23 mouse cellular contexts compared by ENCODE assay signal in the genomic region with DNA sequence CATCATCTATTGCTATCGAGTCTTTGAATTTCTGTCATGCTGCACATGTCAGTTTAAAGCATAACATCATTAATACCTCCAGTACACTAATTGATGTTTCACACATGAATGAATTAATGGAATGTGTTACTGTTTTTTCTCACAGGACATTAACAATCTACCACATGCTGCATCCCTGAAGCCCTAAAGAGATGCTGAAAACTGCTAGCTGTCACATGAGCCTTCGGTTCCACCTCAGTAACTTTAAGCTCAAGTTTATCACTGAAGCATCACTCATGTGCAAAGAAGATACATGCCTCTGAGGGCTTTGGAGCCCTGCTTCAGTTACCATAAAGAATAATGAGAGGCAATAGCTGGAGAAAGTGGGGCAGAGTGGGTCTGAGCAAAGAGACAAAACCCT.
A peak's percentile ranks its signal among the peaks of the same experiment; 100 is the strongest.
DNase-seq lines count a peak whose midpoint lies in the region; ATAC-seq and TF ChIP-seq lines count a peak whose summit lies in the region.
"Had no signal": no experiment of that assay in that cellular context is flagged by ENCODE, and none has a peak within 500 bp of the region (broad histone marks: within the 10 kb centered on the region; RNA-seq: fewer than 3 reads in every experiment).

No protein-coding gene starts in this region.

- no peaks in the 10 kb centered on the region for H3K27me3 ChIP-seq in forebrain, embryonic 11.5 days (ENCODE audit: control insufficient read depth, insufficient read depth, low read length)
- no peaks in the 10 kb centered on the region for H3K27me3 ChIP-seq in forebrain, embryonic 16.5 days (replicated peaks; ENCODE audit: control insufficient read depth, insufficient read depth, low read length)
- no peaks in the 10 kb centered on the region for H3K27me3 ChIP-seq in kidney, postnatal 0 days (ENCODE audit: insufficient read depth, low read length)
- no peaks in the 10 kb centered on the region for H3K27me3 ChIP-seq in hindbrain, postnatal 0 days (ENCODE audit: insufficient read depth, low read length)
- H3K27me3 ChIP-seq in heart, embryonic 12.5 days (replicated peaks), result no peaks in the 10 kb centered on the region
- H3K27me3 ChIP-seq: embryonic facial prominence, embryonic 13.5 days; heart, embryonic 15.5 days; liver, embryonic 13.5 days had no signal

- no peak overlapping the region for H3K4me2 ChIP-seq in forebrain, embryonic 11.5 days (ENCODE audit: low read depth, low read length, severe bottlenecking)
- no peak overlapping the region for H3K4me2 ChIP-seq in forebrain, embryonic 16.5 days (ENCODE audit: low read length)
- H3K4me2 ChIP-seq in kidney, postnatal 0 days (ENCODE audit: low read length), result no peak overlapping the region
- no peak overlapping the region for H3K4me2 ChIP-seq in hindbrain, postnatal 0 days (ENCODE audit: low read depth, low read length)
- no peak overlapping the region for H3K4me2 ChIP-seq in heart, embryonic 12.5 days
- H3K4me2 ChIP-seq: embryonic facial prominence, embryonic 13.5 days; heart, embryonic 15.5 days; liver, embryonic 13.5 days; lung, embryonic 14.5 days had no signal

- H3K36me3 ChIP-seq in forebrain, embryonic 11.5 days (ENCODE audit: control insufficient read depth, insufficient read depth, low read length), result no peaks in the 10 kb centered on the region
- no peaks in the 10 kb centered on the region for H3K36me3 ChIP-seq in forebrain, embryonic 16.5 days (ENCODE audit: control insufficient read depth, insufficient read depth)
- no peaks in the 10 kb centered on the region for H3K36me3 ChIP-seq in kidney, postnatal 0 days (ENCODE audit: insufficient read depth, low read length)
- no peaks in the 10 kb centered on the region for H3K36me3 ChIP-seq in hindbrain, postnatal 0 days (ENCODE audit: insufficient read depth, low read length)
- H3K36me3 ChIP-seq in heart, embryonic 12.5 days, result no peaks in the 10 kb centered on the region
- H3K36me3 ChIP-seq: embryonic facial prominence, embryonic 13.5 days; heart, embryonic 15.5 days; liver, embryonic 13.5 days had no signal

- H3K27ac ChIP-seq in forebrain, embryonic 11.5 days (ENCODE audit: low read depth, low read length), result no peak overlapping the region
- no peak overlapping the region for H3K27ac ChIP-seq in forebrain, embryonic 16.5 days (ENCODE audit: low read length)
- no peak overlapping the region for H3K27ac ChIP-seq in kidney, postnatal 0 days
- no peak overlapping the region for H3K27ac ChIP-seq in hindbrain, postnatal 0 days
- no peak overlapping the region for H3K27ac ChIP-seq in heart, embryonic 12.5 days (ENCODE audit: poor library complexity, severe bottlenecking)
- H3K27ac ChIP-seq: embryonic facial prominence, embryonic 13.5 days; gastrocnemius, adult 2 months; heart, embryonic 15.5 days; left cerebral cortex, adult 2 months; liver, embryonic 13.5 days had no signal

- ATAC-seq in forebrain, embryonic 11.5 days (replicated peaks; ENCODE audit: low FRiP score), result peak; percentile 34
- no peak for ATAC-seq in forebrain, embryonic 16.5 days
- ATAC-seq in kidney, postnatal 0 days (replicated peaks; ENCODE audit: low FRiP score, low read depth), result no peak; the same call in 1 of the 2 replicates
- ATAC-seq in hindbrain, postnatal 0 days, result 0 out of 2 replicates have a peak, but pooled peaks have one; percentile 10
- no peak for ATAC-seq in heart, embryonic 12.5 days (ENCODE audit: insufficient number of reproducible peaks, low FRiP score)

- H3K4me3 ChIP-seq in forebrain, embryonic 11.5 days (ENCODE audit: low read depth, low read length), result no peak overlapping the region
- no peak overlapping the region for H3K4me3 ChIP-seq in forebrain, embryonic 16.5 days (replicated peaks; ENCODE audit: low read length)
- H3K4me3 ChIP-seq in kidney, postnatal 0 days (replicated peaks; ENCODE audit: low read depth, low read length), result no peak overlapping the region
- H3K4me3 ChIP-seq in hindbrain, postnatal 0 days (ENCODE audit: low read length), result no peak overlapping the region
- H3K4me3 ChIP-seq in heart, embryonic 12.5 days, result no peak overlapping the region
- H3K4me3 ChIP-seq: embryonic facial prominence, embryonic 13.5 days; gastrocnemius, adult 2 months; heart, embryonic 15.5 days; left cerebral cortex, adult 2 months; liver, embryonic 13.5 days had no signal

- no peaks in the 10 kb centered on the region for H3K9me3 ChIP-seq in forebrain, embryonic 11.5 days (ENCODE audit: control insufficient read depth, low read length)
- no peaks in the 10 kb centered on the region for H3K9me3 ChIP-seq in forebrain, embryonic 16.5 days (ENCODE audit: control insufficient read depth, low read length)
- H3K9me3 ChIP-seq in kidney, postnatal 0 days (replicated peaks; ENCODE audit: low read length), result no peaks in the 10 kb centered on the region
- no peaks in the 10 kb centered on the region for H3K9me3 ChIP-seq in hindbrain, postnatal 0 days (ENCODE audit: low read length)
- H3K9me3 ChIP-seq in heart, embryonic 12.5 days (replicated peaks), result peaks cover 5% of the 10 kb centered on the region; the same call in 1 of the 2 replicates
- H3K9me3 ChIP-seq: heart, embryonic 15.5 days had no signal

- H3K9ac ChIP-seq in forebrain, embryonic 11.5 days (ENCODE audit: low read length), result no peak overlapping the region
- no peak overlapping the region for H3K9ac ChIP-seq in forebrain, embryonic 16.5 days (replicated peaks; ENCODE audit: low read depth, low read length)
- H3K9ac ChIP-seq in kidney, postnatal 0 days (ENCODE audit: low read depth, low read length), result no peak overlapping the region
- H3K9ac ChIP-seq in hindbrain, postnatal 0 days (replicated peaks; ENCODE audit: low read length), result no peak overlapping the region
- no peak overlapping the region for H3K9ac ChIP-seq in heart, embryonic 12.5 days
- H3K9ac ChIP-seq: embryonic facial prominence, embryonic 13.5 days; heart, embryonic 15.5 days; liver, embryonic 13.5 days; lung, embryonic 14.5 days had no signal

- DNase-seq in forebrain, embryonic 11.5 days (ENCODE audit: low spot score), result no peak
- DNase-seq in kidney, postnatal 0 days (ENCODE audit: low spot score), result peak; percentile 24
- DNase-seq in kidney, adult 9 months, result no peak
- DNase-seq in Muller cell, postnatal 12 days (ENCODE audit: inconsistent ontology term), result peak; percentile 86
- DNase-seq in hindbrain, postnatal 0 days (ENCODE audit: low spot score), result no peak
- DNase-seq in right cerebral cortex, postnatal 25 days, result no peak
- DNase-seq: adrenal gland, adult 2 months; cerebellum, adult 18-20 months; cerebellum, postnatal 14 days; gastrocnemius, adult 2 months; heart, postnatal 36 days; kidney, adult 8-10 months; layer of hippocampus, adult 9-11 months; liver, embryonic 13.5 days; lung, embryonic 14.5 days; right cerebral cortex, adult 18-20 months; thymus, adult 18-20 months; thymus, postnatal 36 days had no signal

- WGBS in forebrain, embryonic 11.5 days, result 51% methylated on average over 2 of the region's 2 CpGs
- 26% methylated on average over 2 of the region's 2 CpGs for WGBS in forebrain, embryonic 16.5 days
- WGBS in kidney, postnatal 0 days, result 38% methylated on average over 2 of the region's 2 CpGs
- 28% methylated on average over 2 of the region's 2 CpGs for WGBS in hindbrain, postnatal 0 days
- 57% methylated on average over 2 of the region's 2 CpGs for WGBS in heart, embryonic 12.5 days

- H3K4me1 ChIP-seq in forebrain, embryonic 11.5 days (replicated peaks; ENCODE audit: control insufficient read depth, insufficient read depth, low read length), result no peaks in the 10 kb centered on the region
- H3K4me1 ChIP-seq in forebrain, embryonic 16.5 days (replicated peaks; ENCODE audit: control insufficient read depth, insufficient read depth, low read length), result no peaks in the 10 kb centered on the region
- H3K4me1 ChIP-seq in kidney, postnatal 0 days (replicated peaks; ENCODE audit: insufficient read depth, low read length), result no peaks in the 10 kb centered on the region
- no peaks in the 10 kb centered on the region for H3K4me1 ChIP-seq in hindbrain, postnatal 0 days (ENCODE audit: insufficient read depth, low read length)
- no peaks in the 10 kb centered on the region for H3K4me1 ChIP-seq in heart, embryonic 12.5 days (replicated peaks)
- H3K4me1 ChIP-seq: embryonic facial prominence, embryonic 13.5 days; heart, embryonic 15.5 days; liver, embryonic 13.5 days had no signal

- no peak for TF ChIP-seq CTCF in kidney, postnatal 0 days (IDR thresholded peaks at IDR 0.05; ENCODE audit: low read depth)
- TF ChIP-seq CTCF in hindbrain, postnatal 0 days (IDR thresholded peaks at IDR 0.05; ENCODE audit: low read depth), result no peak

Comparison
In these comparisons a context has a peak if more than half of its experiments do, and no peak if none do; other contexts are left out.
1. ATAC-seq: peak in forebrain, embryonic 11.5 days (single experiment) and hindbrain, postnatal 0 days (single experiment); none in forebrain, embryonic 16.5 days (single experiment), kidney, postnatal 0 days (single experiment) and heart, embryonic 12.5 days (single experiment).
2. DNase-seq: peak in kidney, postnatal 0 days (single experiment) and Muller cell, postnatal 12 days (single experiment); none in forebrain, embryonic 11.5 days (single experiment), kidney, adult 9 months (single experiment), hindbrain, postnatal 0 days (single experiment) and right cerebral cortex, postnatal 25 days (single experiment).